ENCODE assay signal across 17 mouse cellular contexts in the genomic region with DNA sequence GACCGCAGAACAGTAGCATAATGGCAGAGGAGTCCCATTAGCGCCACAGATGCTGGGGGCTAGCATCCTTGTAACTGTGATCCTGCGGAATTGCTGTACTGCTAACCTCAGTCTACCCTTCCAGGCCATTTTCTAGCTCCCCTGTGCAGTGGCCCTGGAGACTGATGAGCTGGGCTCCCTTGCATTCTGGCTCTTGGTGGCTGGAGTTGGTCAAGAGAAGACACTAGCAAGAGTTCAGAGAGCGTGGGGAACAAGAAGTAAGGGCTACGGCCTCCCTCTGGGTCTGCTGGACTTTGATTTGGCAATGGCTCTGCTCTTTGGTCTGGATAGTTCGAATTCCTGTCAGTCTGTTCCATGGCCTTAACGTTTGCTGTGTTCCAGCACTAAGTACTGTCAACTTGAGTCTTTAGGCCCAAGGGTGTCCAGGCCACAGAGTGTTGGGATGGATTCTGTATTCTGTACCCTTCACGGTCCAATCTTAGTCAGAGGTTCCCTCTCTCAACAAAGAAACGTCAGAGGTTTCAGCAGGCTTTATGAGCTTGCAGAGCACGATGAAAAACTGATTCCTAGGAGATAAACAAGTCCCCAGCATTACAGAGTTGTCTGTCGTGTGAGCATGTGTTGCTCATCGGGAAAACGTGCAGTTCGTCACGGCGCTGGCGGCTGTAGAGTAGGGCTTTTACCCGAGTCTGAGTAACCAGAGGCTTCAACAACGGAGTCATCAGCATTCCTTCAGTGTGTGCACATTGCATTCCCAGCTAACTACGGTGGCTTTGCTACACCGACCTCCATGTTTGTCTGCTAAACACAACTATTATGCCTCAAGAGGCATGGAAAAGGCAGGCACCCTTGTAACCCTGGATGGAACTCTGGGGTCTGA.
DNase-seq lines count a peak whose midpoint lies in the region; ATAC-seq and TF ChIP-seq lines count a peak whose summit lies in the region.
"Had no signal": no experiment of that assay in that cellular context is flagged by ENCODE, and none has a peak within 500 bp of the region (broad histone marks: within the 10 kb centered on the region; RNA-seq: fewer than 3 reads in every experiment).

No protein-coding gene starts in this region.

- no peak overlapping the region for H3K9ac ChIP-seq in kidney, postnatal 0 days (ENCODE audit: low read depth, low read length)
- H3K9ac ChIP-seq in stomach, embryonic 14.5 days (replicated peaks; ENCODE audit: low read depth, low read length) = no peak overlapping the region
- H3K9ac ChIP-seq in forebrain, embryonic 12.5 days = no peak overlapping the region
- H3K9ac ChIP-seq: embryonic facial prominence, embryonic 15.5 days; hindbrain, embryonic 13.5 days had no signal

- intact Hi-C loops in gastrocnemius, adult 2 months (cut with DNase I) = no loop called here
- intact Hi-C loops in gastrocnemius, postnatal 36 days (cut with DNase I) = no loop called here

- 75% methylated on average over 21 of the region's 21 CpGs for WGBS in kidney, postnatal 0 days
- 64% methylated on average over 21 of the region's 21 CpGs for WGBS in stomach, embryonic 14.5 days
- 92% methylated on average over 21 of the region's 21 CpGs for WGBS in forebrain, embryonic 12.5 days

- TF ChIP-seq CTCF in gastrocnemius, adult 2 months (IDR thresholded peaks at IDR 0.05) = no peak
- no peak for TF ChIP-seq CTCF in kidney, postnatal 0 days (IDR thresholded peaks at IDR 0.05; ENCODE audit: low read depth)

- H3K4me3 ChIP-seq in gastrocnemius, adult 2 months = no peak overlapping the region
- H3K4me3 ChIP-seq in kidney, postnatal 0 days (replicated peaks; ENCODE audit: low read depth, low read length) = no peak overlapping the region
- no peak overlapping the region for H3K4me3 ChIP-seq in stomach, embryonic 14.5 days (ENCODE audit: low read depth, low read length)
- no peak overlapping the region for H3K4me3 ChIP-seq in forebrain, embryonic 12.5 days (replicated peaks)
- H3K4me3 ChIP-seq: embryonic facial prominence, embryonic 15.5 days; hindbrain, embryonic 13.5 days had no signal

- H3K36me3 ChIP-seq in kidney, postnatal 0 days (ENCODE audit: insufficient read depth, low read length) = no peaks in the 10 kb centered on the region
- H3K36me3 ChIP-seq in stomach, embryonic 14.5 days (ENCODE audit: control insufficient read depth, insufficient read depth, low read length) = no peaks in the 10 kb centered on the region
- H3K36me3 ChIP-seq in forebrain, embryonic 12.5 days (replicated peaks) = no peaks in the 10 kb centered on the region
- H3K36me3 ChIP-seq: embryonic facial prominence, embryonic 15.5 days; hindbrain, embryonic 13.5 days had no signal

- no peak for ATAC-seq in kidney, postnatal 0 days (replicated peaks; ENCODE audit: low FRiP score, low read depth)
- no peak for ATAC-seq in stomach, embryonic 14.5 days (ENCODE audit: insufficient number of reproducible peaks, insufficient read depth, low FRiP score, low read depth)
- no peak for ATAC-seq in forebrain, embryonic 12.5 days (ENCODE audit: low FRiP score)
- ATAC-seq: forebrain, embryonic 16.5 days had no signal

- H3K9me3 ChIP-seq in kidney, postnatal 0 days (replicated peaks; ENCODE audit: low read length) = no peaks in the 10 kb centered on the region
- H3K9me3 ChIP-seq in stomach, embryonic 14.5 days (ENCODE audit: control insufficient read depth, low read depth, low read length) = no peaks in the 10 kb centered on the region
- no peaks in the 10 kb centered on the region for H3K9me3 ChIP-seq in forebrain, embryonic 12.5 days
- H3K9me3 ChIP-seq: embryonic facial prominence, embryonic 15.5 days; hindbrain, embryonic 13.5 days had no signal

- H3K4me2 ChIP-seq in kidney, postnatal 0 days (ENCODE audit: low read length) = no peak overlapping the region
- H3K4me2 ChIP-seq in stomach, embryonic 14.5 days (replicated peaks; ENCODE audit: low read depth, low read length) = no peak overlapping the region
- H3K4me2 ChIP-seq in forebrain, embryonic 12.5 days = no peak overlapping the region
- H3K4me2 ChIP-seq: embryonic facial prominence, embryonic 15.5 days; hindbrain, embryonic 13.5 days; liver, embryonic 11.5 days had no signal

- H3K27ac ChIP-seq in gastrocnemius, adult 2 months = peak overlapping the region; percentile 43
- H3K27ac ChIP-seq in kidney, postnatal 0 days = peak overlapping the region; percentile 19; the same call in 1 of the 2 replicates
- 0 out of 2 replicates have a peak overlapping the region, but pooled peaks have one; percentile 15 for H3K27ac ChIP-seq in stomach, embryonic 14.5 days (ENCODE audit: low read length)
- no peak overlapping the region for H3K27ac ChIP-seq in forebrain, embryonic 12.5 days
- H3K27ac ChIP-seq: embryonic facial prominence, embryonic 15.5 days; hindbrain, embryonic 13.5 days had no signal

- H3K4me1 ChIP-seq in kidney, postnatal 0 days (replicated peaks; ENCODE audit: insufficient read depth, low read length) = no peaks in the 10 kb centered on the region
- H3K4me1 ChIP-seq in stomach, embryonic 14.5 days (ENCODE audit: control insufficient read depth, insufficient read depth, low read length) = no peaks in the 10 kb centered on the region; the same call in 1 of the 2 replicates
- no peaks in the 10 kb centered on the region for H3K4me1 ChIP-seq in forebrain, embryonic 12.5 days
- H3K4me1 ChIP-seq: embryonic facial prominence, embryonic 15.5 days; hindbrain, embryonic 13.5 days had no signal

- H3K27me3 ChIP-seq in kidney, postnatal 0 days (ENCODE audit: insufficient read depth, low read length) = no peaks in the 10 kb centered on the region
- H3K27me3 ChIP-seq in stomach, embryonic 14.5 days (ENCODE audit: control insufficient read depth, insufficient read depth, low read length) = no peaks in the 10 kb centered on the region
- H3K27me3 ChIP-seq in forebrain, embryonic 12.5 days = no peaks in the 10 kb centered on the region
- H3K27me3 ChIP-seq: embryonic facial prominence, embryonic 15.5 days; hindbrain, embryonic 13.5 days had no signal

- no peak for DNase-seq in gastrocnemius, adult 2 months
- DNase-seq in gastrocnemius, postnatal 36 days = no peak
- peak; percentile 20 for DNase-seq in kidney, postnatal 0 days (ENCODE audit: low spot score)
- no peak for DNase-seq in kidney, postnatal 25 days
- DNase-seq in NIH3T3 (ENCODE audit: low read depth) = peak; percentile 90
- no peak for DNase-seq in c-Kit-positive CD71-positive TER-119-positive erythroid progenitor cells, embryonic 14.5 days (ENCODE audit: low spot score)
- DNase-seq: B cell, adult 2 months; cerebellum, adult 11-12 months; gastrocnemius, postnatal 25 days; lung, postnatal 10 days; thymus, adult 2 months had no signal

Comparison
In these comparisons a context has a peak if more than half of its experiments do, and no peak if none do; other contexts are left out.
1. DNase-seq: peak in kidney, postnatal 0 days (single experiment) and NIH3T3 (single experiment); none in gastrocnemius, adult 2 months (single experiment), gastrocnemius, postnatal 36 days (0 of 2), kidney, postnatal 25 days (0 of 2) and c-Kit-positive CD71-positive TER-119-positive erythroid progenitor cells, embryonic 14.5 days (single experiment).